Mouse (Mus musculus) adrenal gland, adult 18-20 months (tissue): ENCODE measurements around the gene Nhsl2. TPM values are rescaled to one million over a fixed set of nuclear protein-coding genes. Genes with fewer than 3 reads are reported as not detected.

Experiments used
- DNase-seq, 2 experiments: peaks; one replicate each; pipeline ENCODE4 v3.0.0; 2021 to 2022; ENCODE audit warnings: low spot score in 2 of 2
- total RNA-seq, 2 experiments: library from RNA; stranded (reverse); gene quantifications; 1 replicate in 1 of 2; 2 replicates in 1 of 2; pipeline ENCODE4 v1.2.3; 2021

Nhsl2 gene
- total RNA-seq, 2 experiments from 2014 or later, result 3.8 to 5.1 TPM

- DNase-seq, result no peak
Observed at GRCm38 (mm10) chrX:101901806-101902490, 52.8 kb downstream of the Nhsl2 start.

DNA sequence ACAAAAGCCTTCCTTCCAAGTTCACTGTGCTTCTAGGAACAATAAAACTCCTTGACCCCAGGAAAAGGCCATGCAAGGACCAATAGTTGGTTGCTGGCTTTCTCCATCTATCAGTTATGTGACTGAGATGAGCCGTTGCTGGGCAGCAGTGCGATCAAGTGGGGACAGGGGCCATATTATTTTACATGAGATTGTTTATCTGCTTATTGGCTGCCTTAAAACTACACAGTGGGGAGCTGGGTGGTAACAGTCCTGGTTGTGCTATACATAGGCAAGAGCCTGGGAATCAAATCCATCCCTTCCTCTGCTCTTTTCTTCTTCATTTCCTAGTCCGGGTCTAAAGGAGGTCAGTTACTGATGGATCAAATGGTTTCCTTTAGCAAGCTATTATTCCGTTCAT lies 53.4 kb downstream of the Nhsl2 start:
- no peak for DNase-seq

DNA sequence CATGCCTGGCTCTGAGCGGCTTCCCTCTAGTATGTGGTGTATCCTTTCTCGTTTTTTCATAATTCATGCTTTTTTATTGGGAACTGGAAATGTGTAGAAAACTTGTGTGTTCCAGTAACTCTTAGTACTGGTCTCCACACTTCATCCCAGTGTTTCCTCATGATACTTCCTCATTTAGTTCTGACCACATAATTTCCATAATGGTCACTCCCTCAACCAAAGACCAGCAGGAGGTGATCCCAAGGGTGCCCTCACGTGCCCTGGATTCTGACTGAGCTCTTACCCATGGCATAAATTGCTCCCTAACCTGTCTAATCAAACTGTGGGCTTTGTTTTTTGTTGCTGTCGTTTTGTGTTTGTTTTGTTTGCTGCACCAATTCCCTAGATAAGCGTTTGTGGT lies 58.1 kb downstream of the Nhsl2 start:
- no peak for DNase-seq

- no peak for DNase-seq
Observed at GRCm38 (mm10) chrX:101929131-101929530, 79.9 kb downstream of the Nhsl2 start.

DNA sequence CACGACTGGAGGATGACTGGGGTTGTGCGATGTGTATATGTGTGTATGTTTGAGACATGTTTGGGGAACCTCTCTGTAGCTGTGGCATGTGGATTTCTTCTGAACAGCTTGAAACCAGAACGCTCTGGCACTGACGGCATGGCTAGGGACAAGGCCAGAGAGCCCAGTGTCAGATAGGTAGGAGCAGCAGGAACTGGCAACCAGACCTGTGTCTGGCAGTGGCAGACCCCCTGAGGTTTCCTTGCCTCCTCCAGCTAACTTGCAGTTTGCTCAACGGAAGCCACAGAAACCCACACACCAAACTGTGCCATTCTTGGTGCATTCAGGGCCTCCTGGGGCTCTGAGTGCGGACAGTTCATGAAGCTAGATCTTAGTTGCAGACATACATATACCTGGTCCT lies 81.1 kb downstream of the Nhsl2 start:
- DNase-seq, result no peak

- no peak for DNase-seq
Observed at GRCm38 (mm10) chrX:101931016-101931415, 81.8 kb downstream of the Nhsl2 start.

- peak in 1 of 2 experiments; percentile 22 for DNase-seq
Observed at GRCm38 (mm10) chrX:101932244-101932643, 83.1 kb downstream of the Nhsl2 start.

DNA sequence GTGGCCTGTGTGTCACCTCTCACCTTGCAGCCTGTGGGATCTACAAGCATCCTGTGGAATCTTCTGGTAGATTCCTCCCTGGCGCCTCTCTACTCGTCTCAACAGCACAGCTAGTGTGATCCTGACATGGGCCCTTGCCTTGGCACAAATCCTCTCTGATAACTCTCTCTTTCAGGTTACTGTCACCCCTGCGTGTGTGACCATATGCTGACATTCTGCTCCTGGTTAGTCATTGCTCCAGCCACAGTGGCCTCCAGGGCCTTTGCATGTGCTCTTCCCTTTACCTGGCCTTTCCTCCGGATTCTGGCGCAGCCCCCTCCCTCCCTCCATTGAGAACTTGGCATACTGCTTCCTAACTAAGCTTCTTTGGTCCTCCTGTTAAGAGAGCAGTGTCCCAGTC lies 84.2 kb downstream of the Nhsl2 start:
- no peak for DNase-seq

GRCm38 (mm10) chrX:101935291-101935840 lies 86.2 kb downstream of the Nhsl2 start:
- DNase-seq, result no peak

GRCm38 (mm10) chrX:101939486-101939885 lies 90.3 kb downstream of the Nhsl2 start:
- DNase-seq, result no peak

GRCm38 (mm10) chrX:101942461-101942896 lies 93.3 kb downstream of the Nhsl2 start:
- DNase-seq, result peak; percentile 42 to 49

DNA sequence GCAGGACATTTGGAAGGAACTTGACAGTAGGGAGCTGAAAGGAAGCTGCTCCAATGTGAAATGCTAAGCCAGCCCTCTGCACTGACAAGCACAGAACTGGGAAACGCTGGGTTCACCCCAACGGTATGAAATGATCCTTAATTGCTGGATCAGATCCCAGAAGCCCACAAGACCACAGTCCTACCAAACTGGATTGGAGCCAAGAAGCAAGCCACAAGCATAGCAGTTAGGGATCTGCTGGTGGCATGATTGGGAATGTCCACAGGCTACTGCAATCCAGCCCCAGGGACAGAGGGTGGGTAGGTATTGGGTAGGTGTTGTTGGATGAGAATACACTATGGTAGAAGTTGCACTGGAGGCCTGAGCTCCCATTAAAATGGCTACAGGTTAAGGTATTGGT lies 94.6 kb downstream of the Nhsl2 start:
- no peak for DNase-seq

DNA sequence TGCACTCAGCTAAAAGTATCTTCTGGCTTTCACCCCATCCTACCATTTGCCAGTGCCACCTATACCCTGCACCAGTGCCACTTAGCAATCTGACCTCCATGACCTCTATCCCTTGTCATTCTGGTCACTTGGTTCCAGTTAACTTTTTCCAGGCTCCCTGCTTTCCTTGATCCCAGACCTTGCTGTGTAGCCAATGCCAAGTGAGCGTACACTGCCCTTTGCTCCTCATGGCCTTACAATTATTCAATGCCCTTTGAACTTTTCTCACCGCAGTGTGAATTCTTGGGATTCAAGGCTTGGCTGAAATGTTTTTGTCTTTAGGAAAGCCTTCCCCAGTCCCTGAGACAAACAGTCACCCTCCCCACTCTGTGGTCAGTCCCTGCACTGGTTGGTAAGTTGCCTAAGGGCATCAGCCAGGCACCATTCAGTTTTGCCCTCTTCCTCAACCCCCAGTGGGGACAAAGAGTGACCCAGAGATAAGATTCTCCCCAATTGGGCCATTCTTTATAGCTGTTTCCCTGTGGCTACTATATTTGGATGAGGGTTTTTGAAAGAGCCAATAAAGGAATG lies 95.7 kb downstream of the Nhsl2 start:
- no peak for DNase-seq

GRCm38 (mm10) chrX:101952436-101952835 lies 103.3 kb downstream of the Nhsl2 start:
- DNase-seq, result no peak

- no peak for DNase-seq
Observed at GRCm38 (mm10) chrX:101953256-101953655, 104.1 kb downstream of the Nhsl2 start.

DNA sequence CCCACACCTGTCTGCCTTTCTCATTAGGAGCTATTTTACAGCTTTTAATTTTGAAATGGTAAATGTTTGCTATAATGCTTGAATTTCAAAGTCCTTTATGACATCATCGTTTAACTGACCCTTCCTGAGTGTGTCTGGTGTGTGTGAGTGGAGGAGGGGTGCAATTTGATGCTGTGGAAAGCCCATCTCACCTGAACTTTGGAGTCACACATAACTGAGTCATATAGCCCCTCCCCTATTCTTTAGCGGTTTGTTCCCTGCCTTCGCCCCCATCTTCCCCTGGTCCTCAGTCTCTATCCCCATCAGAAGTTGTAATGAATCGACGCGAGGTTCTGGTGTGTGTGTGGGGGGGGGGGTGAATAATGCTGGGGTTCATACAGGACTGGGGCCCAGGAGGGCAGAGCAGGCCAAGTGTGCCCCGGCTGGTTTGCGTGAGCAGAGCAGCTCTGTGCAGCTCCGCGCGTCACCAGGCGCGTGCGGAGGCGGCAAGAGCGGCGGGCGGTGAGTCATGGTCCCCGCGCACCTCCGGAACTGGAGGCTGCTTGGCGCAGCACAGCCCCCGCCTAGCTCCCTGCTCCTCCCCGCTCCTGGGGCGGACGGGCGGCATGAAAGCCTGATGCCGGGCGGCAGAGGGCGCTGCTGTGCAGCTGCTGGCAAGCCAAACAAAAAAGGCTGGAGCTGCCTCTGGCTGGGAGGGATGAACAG lies 104.8 kb downstream of the Nhsl2 start:
- DNase-seq, result peak; percentile 81 to 86

DNA sequence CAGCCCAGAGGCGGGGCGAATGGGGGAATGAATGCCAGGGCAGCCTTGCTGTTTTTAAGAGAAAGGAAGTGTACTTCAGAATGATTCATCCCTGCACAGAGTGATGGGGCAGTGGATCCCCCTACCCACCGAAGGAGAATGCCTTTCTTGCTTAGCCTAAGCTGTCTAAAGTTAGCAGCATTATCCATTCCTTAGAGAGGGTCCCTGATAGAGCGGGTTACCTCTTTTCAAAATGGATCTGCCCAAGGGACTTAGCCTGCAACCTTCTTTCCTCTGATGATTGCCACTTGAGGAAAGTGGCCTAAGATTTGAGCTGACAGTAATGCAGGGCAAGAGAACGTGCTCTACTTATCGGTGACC lies 105.3 kb downstream of the Nhsl2 start:
- DNase-seq, result no peak

- no peak for DNase-seq
Observed at GRCm38 (mm10) chrX:101961848-101962247, 112.7 kb downstream of the Nhsl2 start.

DNA sequence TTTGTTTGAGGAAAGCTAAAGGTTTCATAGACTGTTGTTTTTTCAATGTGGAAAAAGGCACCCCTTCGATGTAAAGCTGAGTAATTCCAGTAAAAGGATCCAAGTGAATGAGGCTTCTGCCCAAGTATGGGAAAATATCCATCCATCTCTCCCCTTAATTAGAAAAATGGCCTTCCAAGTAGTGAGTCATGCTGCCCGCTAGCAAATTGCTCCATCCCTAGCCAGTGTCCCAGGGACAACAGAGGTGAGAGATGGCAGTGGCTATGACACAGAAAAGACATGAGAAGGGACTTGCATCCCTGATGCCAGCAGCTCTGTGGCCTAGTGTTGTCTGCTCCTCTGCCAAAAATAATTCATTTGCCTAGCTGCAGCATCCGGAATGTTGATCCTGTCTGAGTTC lies 114.5 kb downstream of the Nhsl2 start:
- no peak for DNase-seq

- DNase-seq, result no peak
Observed at GRCm38 (mm10) chrX:101973028-101973427, 123.8 kb downstream of the Nhsl2 start.

GRCm38 (mm10) chrX:101976931-101977330 lies 127.7 kb downstream of the Nhsl2 start:
- DNase-seq, result no peak

GRCm38 (mm10) chrX:101978861-101979260 lies 129.7 kb downstream of the Nhsl2 start:
- no peak for DNase-seq
